Mouse (Mus musculus): ENCODE data around the gene Usp43.

- no peak for TF ChIP-seq CTCF (IDR thresholded peaks at IDR 0.05; ENCODE audit: low read depth, low read length)
- TF ChIP-seq POLR2A (IDR thresholded peaks at IDR 0.05; ENCODE audit: borderline replicate concordance, low read depth, low read length) = no peak
Measured at GRCm38 (mm10) chr11:67829530-67829929, 92.4 kb downstream of the Usp43 start.
